Mouse (Mus musculus) frontal cortex, postnatal 14 days (tissue): ENCODE measurements around the gene Olfr798.

Source experiments
- DNase-seq, 2 experiments: peaks; one replicate each; pipeline ENCODE4 v3.0.0; 2022; ENCODE audit warnings: low spot score in 2 of 2

Olfr798 gene

GRCm38 (mm10) chr10:129627834-129628233, at the start of gene Olfr798:
TSS of gene Olfr798 (minus strand) at chr10:129627934.
- no peak for DNase-seq

GRCm38 (mm10) chr10:129673765-129674164, 46.0 kb upstream of the Olfr798 start, which contains the start of gene Olfr801:
TSS of gene Olfr801 (minus strand) at chr10:129673865.
- no peak for DNase-seq

GRCm38 (mm10) chr10:129657394-129657793, 29.7 kb upstream of the Olfr798 start, which contains the start of gene Olfr800:
TSS of gene Olfr800 (plus strand) at chr10:129657694.
- no peak for DNase-seq

- DNase-seq = no peak
These were observed 24.0 kb upstream of the Olfr798 start for GRCm38 (mm10) chr10:129651763-129652162.

- DNase-seq = no peak
These were observed 9.4 kb upstream of the Olfr798 start, which contains the start of gene Olfr799 for GRCm38 (mm10) chr10:129637184-129637583. TSS of gene Olfr799 (plus strand) at chr10:129637484.

- no peak for DNase-seq
These were observed 4.5 kb downstream of the Olfr798 start for GRCm38 (mm10) chr10:129623251-129623650.

GRCm38 (mm10) chr10:129621724-129622123, 6.0 kb downstream of the Olfr798 start:
- DNase-seq = no peak

- DNase-seq = no peak
These were observed 15.3 kb downstream of the Olfr798 start, which contains the start of gene Olfr796 for GRCm38 (mm10) chr10:129612470-129612869. TSS of gene Olfr796 (minus strand) at chr10:129612570.

GRCm38 (mm10) chr10:129577066-129577465, 50.7 kb downstream of the Olfr798 start:
- DNase-seq = no peak
